Mouse (Mus musculus) 416B (cell line): Measurements from ENCODE around the gene Pou6f2.

Source experiments
- DNase-seq: peaks from one replicate; pipeline ENCODE4 v3.0.0; 2011; ENCODE audit warnings: low read depth

The Pou6f2 gene

GRCm38 (mm10) chr13:18218566-18219234, 178.8 kb downstream of the Pou6f2 start:
- no peak for DNase-seq

GRCm38 (mm10) chr13:18211242-18211641, 186.2 kb downstream of the Pou6f2 start:
- no peak for DNase-seq

GRCm38 (mm10) chr13:18204476-18205250, 192.8 kb downstream of the Pou6f2 start:
- DNase-seq, result no peak

- DNase-seq, result peak; percentile 43
Observed at GRCm38 (mm10) chr13:18174003-18174402, 223.5 kb downstream of the Pou6f2 start.

- no peak for DNase-seq
Observed at GRCm38 (mm10) chr13:18173021-18173420, 224.5 kb downstream of the Pou6f2 start.

- no peak for DNase-seq
Observed at GRCm38 (mm10) chr13:18172334-18172733, 225.2 kb downstream of the Pou6f2 start.

- no peak for DNase-seq
Observed at GRCm38 (mm10) chr13:18164182-18164581, 233.3 kb downstream of the Pou6f2 start.

- DNase-seq, result no peak
Observed at GRCm38 (mm10) chr13:18160566-18160965, 236.9 kb downstream of the Pou6f2 start.

GRCm38 (mm10) chr13:18153949-18154582, 243.4 kb downstream of the Pou6f2 start:
- no peak for DNase-seq

- DNase-seq, result no peak
Observed at GRCm38 (mm10) chr13:18133646-18134045, 263.8 kb downstream of the Pou6f2 start.

GRCm38 (mm10) chr13:18133193-18133592, 264.3 kb downstream of the Pou6f2 start:
- DNase-seq, result no peak

- DNase-seq, result no peak
Observed at GRCm38 (mm10) chr13:18131324-18131723, 266.2 kb downstream of the Pou6f2 start.

- no peak for DNase-seq
Observed at GRCm38 (mm10) chr13:18129697-18130096, 267.8 kb downstream of the Pou6f2 start.

- DNase-seq, result no peak
Observed at GRCm38 (mm10) chr13:18128826-18129225, 268.7 kb downstream of the Pou6f2 start.

GRCm38 (mm10) chr13:18128053-18128452, 269.4 kb downstream of the Pou6f2 start:
- DNase-seq, result no peak

- no peak for DNase-seq
Observed at GRCm38 (mm10) chr13:18126111-18126510, 271.4 kb downstream of the Pou6f2 start.

GRCm38 (mm10) chr13:18125226-18126000, 272.1 kb downstream of the Pou6f2 start:
- no peak for DNase-seq

- DNase-seq, result peak; percentile 17
Observed at GRCm38 (mm10) chr13:18124368-18124767, 273.1 kb downstream of the Pou6f2 start.

- DNase-seq, result no peak
Observed at GRCm38 (mm10) chr13:18120406-18120805, 277.1 kb downstream of the Pou6f2 start.

- DNase-seq, result no peak
Observed at GRCm38 (mm10) chr13:18081443-18082119, 315.9 kb downstream of the Pou6f2 start.
